In the genomic region with DNA sequence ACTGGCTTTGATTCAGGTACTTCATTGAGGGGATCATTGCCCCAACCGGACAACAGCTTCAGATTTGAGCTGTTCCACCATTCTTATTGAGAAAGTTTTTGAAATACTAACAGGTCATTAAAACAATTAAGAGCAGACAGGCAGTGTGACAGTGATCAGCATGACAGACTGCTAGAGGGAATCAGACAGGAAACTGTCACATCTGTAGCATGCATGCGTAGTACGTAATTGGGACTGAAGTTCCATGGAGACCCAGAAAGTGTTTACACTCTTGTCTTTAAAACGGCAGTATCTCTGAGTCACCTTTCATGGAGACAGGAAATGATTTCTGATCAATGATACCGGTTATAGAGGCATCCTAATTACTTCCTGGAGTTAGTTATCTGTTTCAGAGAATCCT, we compare ENCODE assay signal across 14 mouse cellular contexts.
DNase-seq lines count a peak whose midpoint lies in the region; ATAC-seq lines count a peak whose summit lies in the region.
"Had no signal": no experiment of that assay in that cellular context is flagged by ENCODE, and none has a peak within 500 bp of the region (broad histone marks: within the 10 kb centered on the region; RNA-seq: fewer than 3 reads in every experiment).

No protein-coding gene starts in this region.

- no peak overlapping the region; the same call in 1 of the 2 replicates for H3K9ac ChIP-seq in hindbrain, embryonic 13.5 days
- no peak overlapping the region for H3K9ac ChIP-seq in midbrain, embryonic 15.5 days
- H3K9ac ChIP-seq: liver, embryonic 12.5 days had no signal

- H3K27me3 ChIP-seq in forebrain, embryonic 10.5 days (ENCODE audit: poor library complexity, severe bottlenecking): no peaks in the 10 kb centered on the region
- H3K27me3 ChIP-seq in hindbrain, embryonic 13.5 days: no peaks in the 10 kb centered on the region
- no peaks in the 10 kb centered on the region for H3K27me3 ChIP-seq in midbrain, embryonic 15.5 days (replicated peaks)
- H3K27me3 ChIP-seq: liver, embryonic 12.5 days had no signal

- H3K4me1 ChIP-seq in forebrain, embryonic 10.5 days: peaks cover 49% of the 10 kb centered on the region
- peaks cover 29% of the 10 kb centered on the region for H3K4me1 ChIP-seq in hindbrain, embryonic 13.5 days (replicated peaks)
- H3K4me1 ChIP-seq in midbrain, embryonic 15.5 days: peaks cover 21% of the 10 kb centered on the region
- H3K4me1 ChIP-seq: liver, embryonic 12.5 days had no signal

- peak; percentile 9 for DNase-seq in CD4-positive helper T cell, adult 2 months (ENCODE audit: low read depth, low spot score)
- DNase-seq in forebrain, embryonic 10.5 days (ENCODE audit: extremely low spot score, low spot score): no peak
- no peak for DNase-seq in MN1 (ENCODE audit: low spot score)
- no peak for DNase-seq in cerebellum, adult 18-20 months
- no peak for DNase-seq in adrenal gland, adult 8-10 months
- DNase-seq: B cell, adult 2 months; cerebellum, adult 2 months; heart, postnatal 10 days had no signal

- peak overlapping the region; percentile 59 for H3K4me2 ChIP-seq in hindbrain, embryonic 13.5 days
- H3K4me2 ChIP-seq in midbrain, embryonic 15.5 days: peak overlapping the region; percentile 45
- H3K4me2 ChIP-seq: liver, embryonic 12.5 days had no signal

- no peaks in the 10 kb centered on the region for H3K9me3 ChIP-seq in forebrain, embryonic 10.5 days
- H3K9me3 ChIP-seq in hindbrain, embryonic 13.5 days: no peaks in the 10 kb centered on the region
- no peaks in the 10 kb centered on the region for H3K9me3 ChIP-seq in midbrain, embryonic 15.5 days
- H3K9me3 ChIP-seq: liver, embryonic 12.5 days had no signal

- ATAC-seq in hindbrain, embryonic 13.5 days (ENCODE audit: low FRiP score): no peak
- no peak for ATAC-seq in midbrain, embryonic 15.5 days (replicated peaks)
- no peak for ATAC-seq in monocyte, adult 5-6 weeks (replicated peaks; ENCODE audit: insufficient number of reproducible peaks, low FRiP score, low TSS enrichment, poor library complexity, severe bottlenecking)
- ATAC-seq: intestine, postnatal 0 days; liver, embryonic 12.5 days had no signal

- H3K4me3 ChIP-seq in forebrain, embryonic 10.5 days: peak overlapping the region; percentile 56
- peak overlapping the region; percentile 35 for H3K4me3 ChIP-seq in hindbrain, embryonic 13.5 days
- peak overlapping the region; percentile 33 for H3K4me3 ChIP-seq in midbrain, embryonic 15.5 days
- H3K4me3 ChIP-seq: liver, embryonic 12.5 days had no signal

- WGBS in forebrain, embryonic 10.5 days: 44% methylated on average over 5 of the region's 5 CpGs
- WGBS in hindbrain, embryonic 13.5 days: 37% methylated on average over 5 of the region's 5 CpGs
- WGBS in midbrain, embryonic 15.5 days: 33% methylated on average over 5 of the region's 5 CpGs

- no peaks in the 10 kb centered on the region for H3K36me3 ChIP-seq in forebrain, embryonic 10.5 days (replicated peaks)
- H3K36me3 ChIP-seq in hindbrain, embryonic 13.5 days: no peaks in the 10 kb centered on the region
- no peaks in the 10 kb centered on the region for H3K36me3 ChIP-seq in midbrain, embryonic 15.5 days (replicated peaks)
- H3K36me3 ChIP-seq: liver, embryonic 12.5 days had no signal

- no peak overlapping the region; the same call in 1 of the 2 replicates for H3K27ac ChIP-seq in forebrain, embryonic 10.5 days
- H3K27ac ChIP-seq in hindbrain, embryonic 13.5 days: no peak overlapping the region
- no peak overlapping the region for H3K27ac ChIP-seq in midbrain, embryonic 15.5 days
- H3K27ac ChIP-seq: liver, embryonic 12.5 days; macrophage had no signal
